Mouse (Mus musculus): ENCODE results near the gene Arhgap4.

Gene Arhgap4

DNA sequence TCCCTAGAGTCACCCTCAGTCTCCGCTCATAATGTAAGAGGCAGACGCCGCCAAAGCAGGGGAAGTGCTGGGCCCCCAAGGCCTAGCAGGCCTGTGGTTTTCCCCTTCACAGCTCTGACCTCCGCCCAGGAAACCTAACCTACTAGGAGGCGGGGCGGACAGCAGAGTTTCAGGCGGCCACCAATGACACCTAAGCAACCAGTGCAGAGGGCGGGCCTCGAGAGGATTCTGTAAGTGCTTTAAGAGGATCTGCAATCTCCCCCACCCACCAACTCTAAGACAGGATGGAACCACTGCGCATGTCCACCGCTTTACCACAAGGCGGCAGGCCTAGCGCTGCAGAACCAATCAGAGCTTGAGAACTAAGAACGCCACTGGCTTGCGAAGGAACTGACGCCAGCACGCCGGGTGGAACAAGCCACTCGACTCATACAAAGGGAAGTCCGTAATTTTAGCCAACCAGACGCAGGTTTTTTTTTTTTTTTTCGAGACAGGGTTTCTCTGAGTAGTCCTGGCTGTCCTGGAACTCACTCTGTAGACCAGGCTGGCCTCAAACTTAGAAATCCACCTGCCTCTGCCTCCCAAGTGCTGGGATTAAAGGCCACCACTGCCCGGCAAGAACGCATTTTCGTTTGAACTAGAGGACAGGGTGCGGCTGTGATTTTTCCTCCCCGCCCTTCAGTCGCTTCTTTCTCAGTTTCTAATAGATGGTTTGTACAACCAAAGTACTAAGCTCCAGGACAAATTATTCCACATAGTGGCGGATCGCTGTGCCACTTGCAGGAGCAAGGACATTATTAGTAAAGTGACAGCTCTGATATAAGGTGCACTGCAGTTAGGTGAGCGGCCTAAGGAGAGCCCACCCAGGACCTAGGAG is 6.6 kb downstream of the Arhgap4 start:
- DNase-seq, result peak; percentile 91

DNA sequence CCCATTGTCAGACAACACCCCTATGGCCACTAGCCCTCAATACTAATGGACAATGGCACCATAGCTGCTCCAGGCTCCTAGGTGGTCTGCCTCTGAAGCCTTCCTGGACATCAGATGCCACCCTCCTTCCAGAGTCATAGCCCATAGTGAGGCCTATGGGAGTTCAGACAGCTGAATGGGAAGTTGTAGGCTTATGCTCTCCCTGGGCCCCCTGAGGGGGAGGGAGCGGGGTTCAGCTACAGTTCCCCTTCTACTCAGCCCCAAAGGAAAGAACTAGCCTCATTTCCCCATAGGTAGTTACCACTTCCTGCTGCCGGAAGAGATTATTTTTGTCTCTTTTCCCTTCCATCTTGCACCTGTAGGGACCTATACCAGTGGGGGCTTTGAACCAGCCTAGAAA is 10.1 kb downstream of the Arhgap4 start:
- DNase-seq, result no peak

DNA sequence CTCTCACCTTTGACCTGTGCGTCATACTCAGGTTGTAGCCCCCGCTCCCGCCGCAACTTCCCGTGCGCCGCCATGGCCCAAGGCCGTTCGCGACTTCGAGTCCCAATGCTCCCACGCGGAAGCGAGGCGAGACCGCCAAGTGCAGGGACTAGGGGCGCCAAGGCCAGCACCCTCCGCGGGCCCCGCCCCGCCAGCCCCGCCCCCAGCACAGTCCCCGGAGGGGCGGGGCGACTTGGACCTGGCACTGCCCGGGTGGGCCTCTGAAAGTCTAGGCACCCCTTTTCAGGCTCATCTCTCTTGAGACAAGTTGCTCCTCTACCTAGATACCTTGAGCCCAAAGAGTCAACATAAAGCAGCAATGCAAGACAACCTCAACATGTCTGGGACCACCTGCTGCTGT is 10.5 kb downstream of the Arhgap4 start:
- peak; percentile 23 for DNase-seq

DNA sequence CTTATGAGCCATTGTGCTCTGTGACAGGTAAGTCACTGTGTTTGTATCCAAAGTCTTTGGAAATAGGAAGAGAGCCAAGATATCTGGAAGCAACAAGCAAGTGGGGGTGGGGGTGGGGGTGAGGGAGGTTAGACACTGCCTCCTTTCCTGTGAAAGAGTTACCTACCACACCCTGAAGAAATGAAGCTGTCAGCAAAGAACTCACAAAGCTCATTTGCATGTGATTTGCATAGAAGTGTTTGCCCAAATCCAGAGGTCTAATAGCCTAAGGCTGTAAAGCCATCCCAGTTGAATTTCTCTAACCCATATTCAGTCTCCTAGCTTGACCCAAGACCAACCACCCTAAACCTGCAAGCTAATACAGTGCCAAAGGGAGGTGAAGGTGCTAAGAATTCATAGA is 11.2 kb downstream of the Arhgap4 start:
- DNase-seq, result no peak

DNA sequence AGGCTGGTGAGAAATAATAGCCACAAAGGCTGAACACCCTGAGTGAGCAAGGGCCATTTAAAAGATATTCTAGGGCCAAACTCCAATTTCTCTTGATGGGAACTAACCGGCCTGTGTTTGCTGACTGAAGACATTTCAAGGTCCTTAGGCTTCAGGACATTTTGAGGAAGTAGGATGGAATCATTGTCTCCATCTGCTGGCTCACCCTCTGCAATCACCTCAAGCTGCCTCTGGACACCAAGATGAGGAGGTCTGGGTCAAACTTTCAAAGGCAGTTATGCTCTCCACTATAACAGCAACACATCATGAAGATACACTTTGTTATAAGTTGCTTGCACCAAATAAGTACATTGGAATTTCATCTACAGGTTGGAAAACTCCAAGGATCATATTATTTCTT is 11.6 kb downstream of the Arhgap4 start:
- no peak for DNase-seq

DNA sequence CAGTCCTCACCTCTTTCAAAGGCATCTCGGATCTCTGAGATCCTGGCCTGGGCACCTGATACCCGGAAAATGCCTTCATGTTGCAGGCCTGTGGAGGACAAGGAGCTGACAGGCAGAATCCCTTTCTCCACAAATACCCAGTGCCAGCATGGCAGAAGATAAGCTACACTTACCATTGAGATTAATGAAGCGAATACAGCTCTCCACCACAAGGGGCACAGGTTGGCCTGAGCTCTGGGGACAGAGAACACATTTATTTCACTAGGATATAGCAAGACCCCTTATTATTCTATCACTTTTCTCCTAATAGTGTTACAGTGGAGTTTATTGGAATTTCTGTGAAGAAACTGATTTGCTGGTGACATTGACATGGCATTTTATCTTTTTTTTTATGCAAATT is 23.7 kb downstream of the Arhgap4 start:
- no peak for DNase-seq

DNA sequence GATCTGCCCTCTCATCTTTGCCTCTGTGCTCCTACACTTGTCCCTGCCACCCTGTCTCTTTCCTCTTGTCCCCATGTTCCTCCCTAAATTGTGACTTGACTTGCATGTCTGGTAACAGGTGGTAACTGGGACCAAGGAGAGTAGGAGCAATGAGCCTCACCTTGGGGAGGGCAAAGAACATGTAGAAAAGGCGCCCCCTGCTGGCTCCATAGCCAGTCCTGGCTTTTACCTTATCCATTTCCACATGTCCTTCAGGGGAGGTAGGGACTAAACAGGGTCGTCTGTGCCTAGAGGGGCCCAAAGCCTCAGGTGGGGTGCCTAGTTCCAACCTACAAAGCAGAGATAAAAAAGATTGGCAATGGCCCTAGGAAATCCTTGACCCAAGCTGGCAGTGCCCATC is 26.0 kb downstream of the Arhgap4 start, which contains the start of gene L1cam:
L1cam (minus strand) TSS at position 387 of the 400 bp plus-strand sequence.
- DNase-seq, result peak; percentile 68

DNA sequence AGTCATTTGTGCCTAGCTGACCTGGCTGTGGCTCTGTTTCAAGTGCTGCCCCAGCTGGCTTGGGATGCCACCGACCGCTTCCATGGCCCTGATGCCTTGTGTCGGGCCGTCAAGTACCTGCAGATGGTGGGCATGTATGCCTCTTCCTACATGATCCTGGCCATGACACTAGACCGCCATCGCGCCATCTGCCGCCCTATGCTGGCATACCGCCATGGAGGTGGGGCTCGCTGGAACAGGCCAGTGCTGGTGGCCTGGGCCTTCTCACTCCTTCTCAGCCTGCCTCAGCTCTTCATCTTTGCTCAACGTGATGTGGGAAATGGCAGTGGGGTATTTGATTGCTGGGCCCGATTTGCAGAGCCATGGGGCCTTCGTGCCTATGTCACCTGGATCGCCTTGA is 28.8 kb downstream of the Arhgap4 start:
- DNase-seq, result no peak

DNA sequence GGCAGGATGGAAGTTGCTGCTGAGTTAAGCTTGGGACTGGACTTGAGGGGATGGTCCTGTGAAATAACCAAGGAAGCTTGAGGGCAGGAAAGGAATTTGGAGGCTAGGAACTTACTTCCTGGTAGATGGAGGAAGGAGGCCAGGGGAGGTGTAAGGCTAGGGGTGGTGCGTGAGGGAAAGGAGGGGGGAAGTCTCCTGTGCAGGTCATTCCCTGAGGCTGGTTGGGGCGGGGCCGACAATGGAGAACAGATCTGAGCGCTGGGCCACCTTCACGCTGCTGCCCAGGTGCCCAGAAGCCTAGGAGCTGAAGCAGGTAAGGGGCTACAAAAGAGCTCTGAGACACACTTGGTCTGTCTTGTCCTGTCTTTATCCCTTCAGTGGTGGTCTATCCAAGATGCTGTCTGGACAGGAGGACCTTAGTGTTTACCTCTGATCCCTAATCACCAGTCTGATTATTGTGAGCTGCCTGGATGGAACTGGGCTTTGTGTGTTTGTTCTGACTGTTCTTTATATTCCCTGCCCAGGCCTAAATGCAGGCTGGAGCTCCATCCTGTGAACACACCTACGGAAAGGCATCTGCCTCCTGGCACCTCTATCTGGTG is 30.0 kb downstream of the Arhgap4 start, which contains the start of gene Avpr2:
Avpr2 (plus strand) TSS at position 552 of the 602 bp plus-strand sequence.
- DNase-seq, result no peak

DNA sequence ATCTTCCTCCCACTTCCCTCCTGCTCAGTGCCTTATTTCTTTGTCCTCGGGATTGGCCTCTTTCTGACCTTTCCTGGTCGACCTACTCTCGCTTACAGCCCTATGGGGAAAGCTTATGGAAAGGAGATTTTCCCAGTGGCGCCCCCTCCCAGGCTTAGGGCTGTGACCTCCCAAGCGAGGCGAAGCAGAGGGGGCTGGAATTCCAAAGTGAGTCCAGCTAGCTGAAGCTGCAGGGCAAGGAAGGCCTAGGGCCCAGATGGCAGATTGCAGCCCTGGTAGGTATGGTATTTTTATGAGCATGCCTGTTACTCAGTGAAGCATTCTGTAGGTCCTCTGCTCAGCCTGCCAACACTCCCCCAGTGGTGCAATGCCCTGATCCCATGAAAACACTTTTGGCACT is 40.2 kb downstream of the Arhgap4 start:
- no peak for DNase-seq

DNA sequence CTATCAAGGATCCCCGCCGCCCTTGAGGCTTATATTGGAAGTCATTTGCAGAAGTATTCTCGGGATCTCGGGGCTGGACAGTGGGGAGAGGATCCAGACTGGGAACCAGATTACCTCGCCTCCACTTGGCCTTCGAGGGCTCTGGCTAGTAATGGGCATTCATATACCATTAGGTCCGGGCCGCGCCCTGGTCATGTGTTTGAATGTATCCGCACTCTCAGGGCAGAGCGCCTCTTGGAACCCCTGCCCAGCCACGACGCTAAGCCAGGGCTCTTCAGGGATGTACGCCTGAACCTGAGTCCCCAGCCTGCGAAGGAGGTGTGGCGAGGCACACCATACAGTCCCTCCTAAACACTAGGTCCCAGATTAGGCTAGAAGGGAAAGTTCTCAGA is 40.6 kb downstream of the Arhgap4 start:
- no peak for DNase-seq

DNA sequence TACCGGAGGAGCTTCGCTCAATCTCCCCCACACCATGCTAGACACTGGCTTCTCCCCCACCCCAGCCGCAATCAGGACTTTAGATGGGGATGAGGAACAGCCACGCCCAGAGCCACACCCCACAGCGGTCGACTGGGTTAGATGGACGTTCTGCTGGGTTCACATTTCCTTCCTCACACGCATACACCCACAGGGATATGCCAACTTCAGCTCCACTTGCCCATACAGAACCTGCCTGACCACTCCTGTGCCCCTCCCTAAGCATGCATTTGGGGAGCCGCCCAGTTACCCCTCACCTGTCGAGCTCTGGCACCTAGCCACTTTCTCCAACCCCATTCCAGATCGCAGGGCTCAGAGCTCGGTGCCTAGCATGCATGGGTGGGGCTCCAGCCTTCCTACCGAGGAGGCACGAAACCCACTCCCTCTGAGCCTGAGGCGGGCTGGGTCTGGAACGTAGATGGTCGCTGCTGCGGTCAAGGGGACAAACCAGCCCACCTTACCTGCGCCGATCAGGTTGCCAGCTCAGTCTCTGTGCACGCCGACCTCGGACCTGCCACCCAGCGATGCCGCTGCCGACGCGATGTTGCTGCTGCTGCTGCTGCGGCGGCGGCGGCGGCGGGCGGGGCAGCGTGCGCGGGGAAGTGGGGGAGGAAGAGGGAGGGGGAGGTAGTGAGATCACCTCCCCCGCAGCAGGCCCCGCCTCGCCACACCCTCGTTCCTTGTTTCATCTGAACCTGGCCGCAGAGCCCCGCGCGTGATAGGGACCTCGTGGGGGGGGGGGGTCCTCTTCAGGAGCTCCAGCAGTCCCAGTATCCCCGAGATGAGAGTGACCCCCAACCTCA is 41.3 kb downstream of the Arhgap4 start:
- DNase-seq, result peak; percentile 42

DNA sequence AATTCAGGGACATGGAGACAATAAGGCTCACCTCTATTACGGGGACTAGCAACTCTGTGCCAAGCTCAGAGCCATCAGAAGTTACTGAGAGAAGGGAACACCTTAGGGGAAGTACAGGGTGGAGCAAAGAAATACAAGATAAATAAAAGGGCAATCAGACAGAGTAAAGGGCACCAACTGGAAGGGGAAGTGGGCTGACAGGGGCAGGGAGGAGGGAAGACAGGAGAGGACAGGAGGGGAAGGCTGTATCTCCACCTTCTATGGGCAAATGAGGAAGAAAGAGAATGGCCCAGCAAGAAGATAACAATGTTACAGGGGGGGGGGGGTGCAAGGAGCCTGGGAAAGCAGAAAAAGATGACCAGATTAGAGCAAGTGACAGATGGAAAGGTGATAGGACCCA is 44.7 kb downstream of the Arhgap4 start:
- no peak for DNase-seq

DNA sequence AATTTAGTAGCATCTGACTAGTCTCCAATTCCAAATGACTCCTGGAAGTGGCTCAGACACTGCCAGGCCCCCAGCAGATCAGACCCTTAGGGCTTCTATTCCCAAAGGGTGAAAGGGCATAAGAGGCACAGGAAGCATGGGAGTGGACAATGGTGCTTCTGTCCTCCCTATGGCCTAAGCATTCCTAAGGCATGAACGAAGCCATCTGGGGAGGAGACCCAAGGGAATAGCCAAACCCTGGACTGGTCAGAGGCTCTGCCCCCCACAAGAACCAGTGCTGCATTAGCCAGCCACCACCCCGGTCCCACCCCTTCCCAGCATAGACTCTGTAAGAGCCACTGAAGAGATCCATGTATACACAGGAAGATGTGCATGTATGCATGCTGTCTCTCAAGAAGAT is 45.8 kb downstream of the Arhgap4 start:
- DNase-seq, result no peak

DNA sequence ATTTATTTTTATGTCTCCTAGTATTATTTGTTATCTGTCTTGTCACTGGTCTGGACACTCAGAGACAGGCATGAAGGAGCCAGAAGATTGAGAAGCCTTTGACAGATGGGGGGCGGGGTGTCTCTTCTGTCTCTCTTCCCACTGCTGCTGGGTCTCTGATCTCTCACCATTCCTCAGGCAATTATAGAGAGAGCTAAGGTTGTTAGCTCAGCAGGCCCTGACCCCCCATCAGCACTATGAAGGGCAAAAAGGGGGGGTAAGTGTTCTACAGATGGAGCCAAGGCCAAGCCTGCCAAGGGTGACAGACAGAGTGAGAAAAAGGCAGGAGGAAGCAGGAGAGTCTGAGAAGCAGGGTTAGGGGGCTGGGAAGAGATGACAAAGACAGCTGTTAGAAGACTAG is 49.7 kb downstream of the Arhgap4 start:
- no peak for DNase-seq

DNA sequence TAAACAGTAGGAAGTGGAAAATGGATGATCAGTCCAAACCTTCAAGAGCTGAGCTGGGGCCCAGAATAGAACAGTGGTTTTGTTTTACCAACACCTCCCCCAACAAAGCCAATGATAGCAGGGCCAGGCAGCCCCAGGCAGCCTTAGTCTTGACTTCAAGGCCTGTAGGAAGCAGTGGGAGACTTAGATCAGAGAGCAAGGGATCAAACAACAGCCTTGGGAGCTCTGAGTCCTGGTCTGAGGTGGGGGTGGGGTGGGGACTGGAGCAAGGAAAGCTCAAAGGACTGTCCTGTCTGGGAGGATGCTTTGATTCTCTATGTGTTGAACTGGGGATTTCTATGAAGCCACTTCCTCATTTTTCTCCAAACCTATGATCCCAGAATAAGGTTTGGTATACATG is 50.2 kb downstream of the Arhgap4 start:
- no peak for DNase-seq

DNA sequence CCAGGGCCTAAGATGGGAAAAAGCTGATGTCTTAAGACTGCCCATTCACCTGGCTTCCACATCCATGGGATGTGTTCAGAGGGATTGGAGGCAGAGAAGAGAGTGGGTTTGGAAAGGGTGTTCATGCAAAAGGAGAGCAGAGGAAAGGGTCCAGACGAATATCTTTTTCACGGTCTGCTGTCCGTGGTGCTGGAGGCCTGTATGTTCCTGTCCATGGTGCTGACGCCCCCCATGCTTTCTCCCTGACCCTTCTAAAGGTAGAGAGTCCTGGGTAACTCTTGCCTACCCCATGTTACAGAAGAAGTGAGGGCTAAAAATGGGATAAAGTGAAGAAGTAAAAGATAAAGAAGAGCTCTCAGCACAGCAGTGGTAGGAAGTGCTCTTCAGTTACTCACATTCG is 52.3 kb downstream of the Arhgap4 start:
- DNase-seq, result peak; percentile 36

DNA sequence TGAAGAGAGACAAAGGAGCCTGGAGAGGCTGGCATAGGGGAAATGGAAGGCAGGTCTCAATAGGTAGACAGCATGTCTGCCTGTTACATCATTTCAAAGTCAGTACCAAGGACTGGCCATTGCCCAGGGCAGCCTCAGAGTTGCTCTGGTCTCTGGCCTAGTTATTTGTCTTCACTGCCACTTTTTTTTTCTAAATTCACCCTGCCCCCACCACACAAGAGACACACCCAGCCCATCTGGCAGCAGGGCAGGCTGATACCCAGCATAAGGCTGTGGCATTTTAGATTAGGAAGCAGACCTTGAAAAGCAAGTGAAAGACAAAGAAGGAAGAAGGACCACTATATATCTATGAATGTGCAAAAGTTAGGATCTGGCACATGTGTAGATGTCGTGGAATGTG is 53.8 kb downstream of the Arhgap4 start:
- DNase-seq, result no peak

DNA sequence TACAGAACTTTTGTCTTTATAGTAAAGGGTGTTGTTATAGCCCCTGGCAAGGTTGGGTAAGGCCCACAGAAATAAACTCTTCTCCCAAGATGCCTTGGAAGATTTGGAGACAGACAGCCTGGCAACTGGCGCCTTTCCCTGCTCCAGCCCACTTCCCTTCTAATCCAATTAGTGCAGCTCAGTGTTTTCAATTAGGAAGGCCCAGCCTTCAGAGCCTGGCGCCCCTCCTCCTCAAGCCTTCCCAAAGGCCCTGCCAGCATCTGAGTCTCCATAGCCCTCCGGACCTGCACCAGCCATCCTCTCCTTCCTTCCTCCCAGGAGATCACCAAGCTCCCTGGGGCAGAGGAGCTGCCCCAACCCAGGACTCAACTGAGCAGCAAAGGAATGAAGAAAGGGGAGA is 54.4 kb downstream of the Arhgap4 start:
- no peak for DNase-seq

DNA sequence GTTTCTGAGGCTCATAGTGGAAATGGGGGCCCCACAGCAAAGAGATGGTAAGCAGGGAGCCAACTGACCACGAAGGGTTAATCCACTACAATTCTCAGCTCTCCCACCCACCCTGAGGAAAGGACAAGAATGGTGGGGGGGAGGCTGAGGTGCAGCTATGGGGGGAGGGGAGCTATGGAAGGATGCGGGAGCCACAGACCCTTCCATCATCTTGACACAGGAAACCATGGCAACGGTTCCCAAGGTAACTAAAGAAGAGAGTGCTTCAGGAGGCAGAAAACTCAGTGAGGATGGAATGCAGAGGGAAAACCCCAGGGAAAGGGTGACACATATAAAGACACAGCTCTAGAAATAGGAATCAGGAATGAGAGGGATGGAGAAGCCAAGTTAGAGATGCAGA is 57.0 kb downstream of the Arhgap4 start:
- DNase-seq, result no peak

DNA sequence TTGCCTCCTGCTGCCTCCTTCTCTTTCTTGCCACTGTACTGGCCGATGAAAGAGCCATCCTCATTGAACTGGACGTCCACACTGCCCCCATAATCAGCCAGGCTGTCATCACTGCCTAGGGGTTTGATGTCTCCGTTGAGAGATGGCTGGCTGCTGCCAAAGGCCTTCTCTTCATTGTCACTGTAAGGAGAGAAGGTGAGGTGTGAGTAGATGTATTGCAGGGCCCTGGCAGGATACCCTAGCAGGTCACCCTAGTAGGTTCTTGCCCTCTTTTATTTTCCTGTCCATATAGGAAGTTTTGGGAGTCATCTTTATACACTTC is 66.6 kb downstream of the Arhgap4 start:
- DNase-seq, result no peak

DNA sequence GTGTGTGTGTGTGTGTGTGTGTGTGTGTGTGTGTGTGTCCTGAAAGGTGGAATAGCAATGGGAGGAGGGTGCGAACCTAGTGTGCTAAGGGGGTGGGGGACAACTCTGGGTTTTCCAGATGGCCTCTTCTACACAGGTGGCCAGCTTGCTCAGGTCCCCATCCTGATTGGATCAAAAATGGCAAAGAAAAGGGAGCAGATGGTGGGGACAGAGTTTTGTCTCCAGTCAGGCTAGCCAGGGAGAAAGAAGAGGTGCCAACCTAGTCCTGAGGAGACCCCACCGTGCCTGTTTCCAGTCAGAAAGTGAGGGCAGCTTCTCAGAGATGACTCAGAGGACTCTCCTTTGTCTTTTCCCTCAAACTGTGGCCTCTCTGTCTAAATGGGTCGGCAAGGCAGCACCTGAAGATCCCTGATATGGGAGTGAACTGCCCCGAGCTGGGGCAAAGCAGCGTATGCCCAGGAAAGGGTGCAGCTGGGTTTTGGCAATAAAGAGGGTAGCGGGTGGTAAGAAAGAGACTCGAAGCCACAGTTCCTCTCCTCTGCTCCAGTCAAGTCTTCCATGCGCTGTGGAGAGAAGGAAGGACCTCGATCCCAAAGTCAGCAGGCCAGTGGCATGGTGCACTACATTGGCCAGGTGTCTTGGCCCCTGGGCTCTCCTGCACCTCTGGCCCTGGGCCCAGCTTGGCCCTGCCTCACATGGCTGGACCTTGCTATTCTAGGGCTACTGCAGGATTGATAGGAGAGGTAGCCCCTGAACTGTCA is 67.2 kb downstream of the Arhgap4 start:
- DNase-seq, result no peak

Data from lung, postnatal 14 days (tissue).